Mouse (Mus musculus): ENCODE data around the gene Slc25a44. TPM values are rescaled to one million over a fixed set of nuclear protein-coding genes. Genes with fewer than 3 reads are reported as not detected.

Slc25a44 gene
- polyA plus RNA-seq, 1 experiment from 2014 or later = 19.2 TPM

DNA sequence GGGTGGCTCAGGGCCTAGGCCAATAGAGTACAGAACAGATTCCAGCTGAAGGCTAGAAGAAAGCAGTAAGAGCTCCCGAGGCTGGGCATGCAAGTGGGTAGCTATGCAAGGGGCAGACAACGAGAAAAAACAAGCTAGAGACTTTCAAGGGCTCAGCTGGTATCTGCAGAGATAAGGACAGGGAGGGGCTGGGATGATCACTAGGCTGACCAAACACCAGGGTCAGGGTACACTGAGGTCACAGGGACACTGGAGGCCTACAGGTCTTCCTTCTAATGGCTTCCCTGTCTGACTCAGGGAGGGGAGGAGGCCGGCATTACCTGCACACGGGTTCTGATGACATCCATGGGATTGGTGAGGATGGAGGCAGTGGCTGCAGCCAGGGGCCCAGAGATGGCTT lies 9.3 kb downstream of the Slc25a44 start:
- peaks cover 3% of the 10 kb centered on the region for H3K36me3 ChIP-seq (replicated peaks; ENCODE audit: control insufficient read depth, insufficient read depth, low read depth, low read length)
- no peak overlapping the region for H3K9ac ChIP-seq (replicated peaks; ENCODE audit: low read length)
- 80% methylated on average over 4 of the region's 4 CpGs for WGBS
- no peak overlapping the region for H3K4me2 ChIP-seq (ENCODE audit: low read depth, low read length)
- no peak for ATAC-seq (replicated peaks; ENCODE audit: insufficient number of reproducible peaks, low FRiP score, low TSS enrichment, low read depth)
- H3K9me3 ChIP-seq (replicated peaks; ENCODE audit: control insufficient read depth, low read length) = no peaks in the 10 kb centered on the region
- no peak overlapping the region for H3K4me3 ChIP-seq (ENCODE audit: low read depth, low read length)
- no peak overlapping the region for H3K27ac ChIP-seq (replicated peaks; ENCODE audit: low read depth, low read length)
- no peaks in the 10 kb centered on the region for H3K27me3 ChIP-seq (ENCODE audit: control insufficient read depth, insufficient read depth, low read length)
- no peaks in the 10 kb centered on the region for H3K4me1 ChIP-seq (ENCODE audit: control insufficient read depth, insufficient read depth, low read length)
- DNase-seq (ENCODE audit: low spot score) = no peak

DNA sequence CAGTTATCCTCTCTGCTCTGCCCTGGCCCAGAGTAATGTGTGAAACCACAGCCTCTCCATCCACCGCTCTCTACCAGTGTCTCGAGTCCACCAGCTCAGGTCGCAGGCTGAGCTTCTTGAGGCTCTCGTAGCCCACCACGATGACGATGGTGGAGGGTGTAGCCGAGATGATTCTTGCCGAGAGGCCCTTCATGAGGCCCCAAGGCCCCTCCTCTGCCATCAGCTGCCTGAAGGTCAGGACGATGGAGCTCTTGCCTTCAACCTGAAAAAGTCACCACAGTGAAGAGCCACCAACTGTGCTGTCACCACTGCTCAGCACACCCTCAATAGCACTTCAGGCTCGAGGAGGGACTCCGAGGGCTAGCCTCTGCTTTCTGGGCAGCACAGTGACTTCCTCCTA lies 12.3 kb downstream of the Slc25a44 start:
- no peak overlapping the region for H3K4me3 ChIP-seq (ENCODE audit: low read depth, low read length)
- ATAC-seq (replicated peaks; ENCODE audit: insufficient number of reproducible peaks, low FRiP score, low TSS enrichment, low read depth) (no peak), DNase-seq (ENCODE audit: low spot score) (no peak)
- no peaks in the 10 kb centered on the region for H3K4me1 ChIP-seq (ENCODE audit: control insufficient read depth, insufficient read depth, low read length)
- no peaks in the 10 kb centered on the region for H3K9me3 ChIP-seq (replicated peaks; ENCODE audit: control insufficient read depth, low read length)
- 90% methylated on average over 11 of the region's 11 CpGs for WGBS
- no peaks in the 10 kb centered on the region; the same call in 1 of the 2 replicates for H3K36me3 ChIP-seq (replicated peaks; ENCODE audit: control insufficient read depth, insufficient read depth, low read depth, low read length)
- H3K4me2 ChIP-seq (ENCODE audit: low read depth, low read length) = no peak overlapping the region
- H3K9ac ChIP-seq (replicated peaks; ENCODE audit: low read length) = no peak overlapping the region
- no peak overlapping the region for H3K27ac ChIP-seq (replicated peaks; ENCODE audit: low read depth, low read length)
- H3K27me3 ChIP-seq (ENCODE audit: control insufficient read depth, insufficient read depth, low read length) = no peaks in the 10 kb centered on the region

DNA sequence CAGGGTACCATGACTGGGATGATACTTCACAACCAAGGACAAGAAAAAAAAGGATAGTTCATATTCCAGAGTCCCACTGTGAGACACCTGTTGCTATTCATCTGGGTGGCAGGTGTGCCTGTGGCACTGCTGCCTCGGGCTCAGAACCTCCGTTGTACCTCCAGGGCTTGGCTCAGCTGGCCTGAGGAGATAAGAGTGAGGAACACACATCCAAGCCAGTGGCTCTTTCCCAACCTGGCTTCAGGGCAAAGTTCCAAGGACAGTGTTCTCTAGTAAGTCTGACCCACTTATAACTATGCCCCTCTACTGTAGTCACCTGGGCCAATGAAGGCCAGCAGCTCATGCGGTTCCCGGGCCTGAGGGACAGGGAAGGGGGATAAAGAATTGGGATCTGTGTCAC lies 13.3 kb downstream of the Slc25a44 start:
- H3K9me3 ChIP-seq (replicated peaks; ENCODE audit: control insufficient read depth, low read length) = no peaks in the 10 kb centered on the region
- DNase-seq (ENCODE audit: low spot score) (no peak), ATAC-seq (replicated peaks; ENCODE audit: insufficient number of reproducible peaks, low FRiP score, low TSS enrichment, low read depth) (no peak)
- no peak overlapping the region for H3K4me2 ChIP-seq (ENCODE audit: low read depth, low read length)
- H3K9ac ChIP-seq (replicated peaks; ENCODE audit: low read length) = no peak overlapping the region
- no peaks in the 10 kb centered on the region for H3K4me1 ChIP-seq (ENCODE audit: control insufficient read depth, insufficient read depth, low read length)
- no peak overlapping the region for H3K27ac ChIP-seq (replicated peaks; ENCODE audit: low read depth, low read length)
- no peaks in the 10 kb centered on the region; the same call in 1 of the 2 replicates for H3K36me3 ChIP-seq (replicated peaks; ENCODE audit: control insufficient read depth, insufficient read depth, low read depth, low read length)
- WGBS = 97% methylated on average over 4 of the region's 4 CpGs
- H3K4me3 ChIP-seq (ENCODE audit: low read depth, low read length) = no peak overlapping the region
- H3K27me3 ChIP-seq (ENCODE audit: control insufficient read depth, insufficient read depth, low read length) = no peaks in the 10 kb centered on the region

DNA sequence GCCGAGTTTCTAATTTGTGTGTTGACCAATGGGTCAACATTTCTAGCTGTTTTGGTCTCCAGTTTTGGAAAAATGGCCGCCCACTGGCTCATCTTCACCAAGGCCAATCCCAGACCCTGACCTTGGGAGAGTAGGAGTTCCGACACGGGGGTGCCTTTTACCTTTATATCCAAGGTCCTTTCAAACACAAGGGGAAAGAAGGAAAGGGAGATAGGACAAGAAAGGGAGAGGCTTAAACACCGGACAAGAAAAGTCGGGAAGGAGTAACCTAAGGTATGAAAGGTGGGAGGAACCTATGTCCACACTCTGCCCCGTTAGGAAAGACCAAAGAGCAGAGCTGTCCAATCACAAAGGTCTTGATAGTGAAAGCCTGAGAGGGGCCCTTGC lies 14.3 kb downstream of the Slc25a44 start:
- no peaks in the 10 kb centered on the region; the same call in 1 of the 2 replicates for H3K36me3 ChIP-seq (replicated peaks; ENCODE audit: control insufficient read depth, insufficient read depth, low read depth, low read length)
- H3K4me1 ChIP-seq (ENCODE audit: control insufficient read depth, insufficient read depth, low read length) = no peaks in the 10 kb centered on the region
- ATAC-seq (replicated peaks; ENCODE audit: insufficient number of reproducible peaks, low FRiP score, low TSS enrichment, low read depth) (no peak), DNase-seq (ENCODE audit: low spot score) (no peak)
- 25% methylated on average over 7 of the region's 7 CpGs for WGBS
- H3K4me3 ChIP-seq (ENCODE audit: low read depth, low read length) = peak overlapping the region; percentile 72
- peak overlapping the region; percentile 89; the same call in 1 of the 2 replicates for H3K9ac ChIP-seq (replicated peaks; ENCODE audit: low read length)
- H3K4me2 ChIP-seq (ENCODE audit: low read depth, low read length) = peak overlapping the region; percentile 71
- H3K9me3 ChIP-seq (replicated peaks; ENCODE audit: control insufficient read depth, low read length) = no peaks in the 10 kb centered on the region
- H3K27ac ChIP-seq (replicated peaks; ENCODE audit: low read depth, low read length) = no peak overlapping the region
- H3K27me3 ChIP-seq (ENCODE audit: control insufficient read depth, insufficient read depth, low read length) = no peaks in the 10 kb centered on the region

DNA sequence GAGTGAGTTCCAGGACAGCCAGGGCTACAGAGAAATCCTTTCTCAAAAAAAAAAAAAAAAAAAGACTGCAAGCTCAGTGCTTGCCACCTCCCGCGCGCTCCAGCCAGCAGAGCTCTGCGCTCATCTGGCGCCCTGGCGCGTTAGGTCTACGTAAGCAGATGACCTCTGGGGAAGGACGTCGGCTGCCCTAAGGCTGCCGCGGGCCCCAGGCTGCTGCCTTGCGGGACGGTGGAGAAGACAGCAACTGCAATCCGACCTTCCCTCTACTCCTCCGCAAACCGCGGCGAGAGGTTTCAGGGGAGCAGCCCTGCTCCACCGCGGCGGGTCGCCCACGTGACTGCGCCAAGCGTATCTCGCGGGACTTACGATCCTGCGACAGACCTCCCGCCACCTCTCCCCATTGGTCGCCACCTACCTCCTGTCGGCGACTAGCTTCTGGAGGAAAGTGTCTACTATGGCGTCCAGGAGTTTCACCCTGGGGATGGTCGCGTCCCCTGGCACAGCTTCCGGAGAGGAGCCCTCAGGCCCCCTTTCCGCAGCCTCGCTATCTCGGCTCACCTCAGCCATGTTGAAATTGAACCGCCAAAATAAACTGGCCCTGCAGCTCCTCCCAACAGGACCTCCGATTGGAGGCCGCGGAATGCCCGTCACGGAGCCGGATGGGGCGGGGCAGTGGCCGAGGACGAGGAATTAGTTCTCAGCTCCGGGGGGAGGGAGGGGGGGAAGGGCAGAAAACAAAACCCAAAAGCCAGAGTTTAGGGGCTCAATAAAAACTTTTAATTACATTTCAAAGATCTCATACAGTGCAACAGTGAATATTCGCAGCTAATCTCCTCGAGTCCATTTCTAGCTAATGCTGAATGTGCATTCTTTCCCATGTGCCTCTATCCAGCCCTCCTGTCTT lies 14.9 kb downstream of the Slc25a44 start, which contains the start of gene Pmf1:
Pmf1 (minus strand) TSS at position 591 of the 904 bp plus-strand sequence.
- no peaks in the 10 kb centered on the region for H3K36me3 ChIP-seq (replicated peaks; ENCODE audit: control insufficient read depth, insufficient read depth, low read depth, low read length)
- no peaks in the 10 kb centered on the region for H3K4me1 ChIP-seq (ENCODE audit: control insufficient read depth, insufficient read depth, low read length)
- WGBS = 0% methylated on average over 54 of the region's 54 CpGs
- peak within 1 kb of the TSS; percentile 72 for H3K4me3 ChIP-seq (ENCODE audit: low read depth, low read length)
- H3K9me3 ChIP-seq (replicated peaks; ENCODE audit: control insufficient read depth, low read length) = no peaks in the 10 kb centered on the region
- no peaks in the 10 kb centered on the region for H3K27me3 ChIP-seq (ENCODE audit: control insufficient read depth, insufficient read depth, low read length)
- H3K4me2 ChIP-seq (ENCODE audit: low read depth, low read length) = peak within 1 kb of the TSS; percentile 71
- H3K9ac ChIP-seq (replicated peaks; ENCODE audit: low read length) = peak within 1 kb of the TSS; percentile 89
- DNase-seq (ENCODE audit: low spot score) = peak; percentile 91
- peak; percentile 89 for ATAC-seq (replicated peaks; ENCODE audit: insufficient number of reproducible peaks, low FRiP score, low TSS enrichment, low read depth)
- H3K27ac ChIP-seq (replicated peaks; ENCODE audit: low read depth, low read length) = peak within 1 kb of the TSS; percentile 93

DNA sequence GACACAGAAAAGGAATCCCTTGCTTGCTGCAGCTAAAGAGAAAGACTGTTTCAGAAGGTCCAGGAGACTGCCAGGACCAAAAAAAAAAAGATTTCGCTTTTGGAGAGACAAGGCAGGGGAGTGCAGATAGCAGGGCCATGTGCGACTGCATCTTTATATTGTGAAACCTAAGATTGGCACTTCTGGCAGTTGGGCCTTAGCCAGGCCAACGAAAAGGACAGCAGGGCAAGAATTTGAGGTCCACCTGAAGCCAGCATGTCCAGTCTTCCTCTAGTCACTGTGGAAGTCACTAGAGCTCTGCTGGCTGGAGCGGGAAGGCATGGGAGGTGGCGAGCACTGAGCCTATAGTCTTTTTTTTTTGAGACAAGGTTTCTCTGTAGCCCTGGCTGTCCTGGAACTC lies 16.0 kb downstream of the Slc25a44 start:
- no peak for DNase-seq (ENCODE audit: low spot score)
- WGBS = 65% methylated on average over 5 of the region's 5 CpGs
- H3K27me3 ChIP-seq (ENCODE audit: control insufficient read depth, insufficient read depth, low read length) = no peaks in the 10 kb centered on the region
- H3K4me3 ChIP-seq (ENCODE audit: low read depth, low read length) = peak overlapping the region; percentile 72
- no peaks in the 10 kb centered on the region for H3K4me1 ChIP-seq (ENCODE audit: control insufficient read depth, insufficient read depth, low read length)
- H3K9ac ChIP-seq (replicated peaks; ENCODE audit: low read length) = peak overlapping the region; percentile 89
- peak overlapping the region; percentile 71 for H3K4me2 ChIP-seq (ENCODE audit: low read depth, low read length)
- no peaks in the 10 kb centered on the region for H3K9me3 ChIP-seq (replicated peaks; ENCODE audit: control insufficient read depth, low read length)
- no peaks in the 10 kb centered on the region for H3K36me3 ChIP-seq (replicated peaks; ENCODE audit: control insufficient read depth, insufficient read depth, low read depth, low read length)
- no peak for ATAC-seq (replicated peaks; ENCODE audit: insufficient number of reproducible peaks, low FRiP score, low TSS enrichment, low read depth)
- H3K27ac ChIP-seq (replicated peaks; ENCODE audit: low read depth, low read length) = no peak overlapping the region

DNA sequence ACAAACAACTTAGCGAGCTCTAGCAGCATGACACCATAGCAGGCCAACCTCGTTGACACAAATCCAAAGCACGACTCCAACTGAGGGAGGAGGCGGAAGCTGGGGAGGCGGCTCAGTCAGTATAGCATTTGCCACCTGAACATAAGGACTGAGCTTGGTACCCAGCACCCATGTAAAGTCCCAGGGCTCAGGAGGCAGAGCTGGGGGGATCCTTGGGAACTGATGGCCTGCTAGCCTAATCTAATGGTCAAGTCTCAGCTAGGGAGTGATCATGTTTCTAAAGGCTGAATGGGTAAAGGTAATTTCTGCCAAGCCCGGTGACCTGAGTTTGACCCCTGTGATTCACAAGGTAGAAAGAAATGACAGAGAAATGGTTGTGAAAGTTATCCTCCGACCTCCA lies 17.4 kb downstream of the Slc25a44 start:
- DNase-seq (ENCODE audit: low spot score) = no peak
- WGBS = 61% methylated on average over 7 of the region's 7 CpGs
- no peak overlapping the region for H3K9ac ChIP-seq (replicated peaks; ENCODE audit: low read length)

DNA sequence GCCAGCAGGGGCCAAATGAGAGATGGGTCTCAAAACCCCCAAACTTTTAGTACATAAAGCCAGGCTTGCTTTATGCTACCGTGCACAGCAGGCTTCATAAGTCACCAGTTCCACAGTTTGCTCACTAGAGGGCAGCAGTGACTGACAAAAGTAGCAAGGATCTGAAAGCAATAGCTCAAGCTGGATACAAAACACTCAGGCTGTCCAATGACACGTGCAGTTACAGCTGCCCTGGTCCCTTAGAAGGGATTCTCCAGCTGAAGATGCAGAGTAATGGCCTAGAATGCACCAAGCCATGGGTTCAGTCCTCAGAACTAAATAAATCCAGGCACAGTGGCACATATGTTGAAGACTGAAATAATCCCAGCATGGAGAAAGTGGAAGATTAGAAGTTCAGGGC lies 17.8 kb downstream of the Slc25a44 start:
- no peak overlapping the region for H3K4me3 ChIP-seq (ENCODE audit: low read depth, low read length)
- ATAC-seq (replicated peaks; ENCODE audit: insufficient number of reproducible peaks, low FRiP score, low TSS enrichment, low read depth) = no peak
- H3K9ac ChIP-seq (replicated peaks; ENCODE audit: low read length) = no peak overlapping the region
- no peaks in the 10 kb centered on the region for H3K9me3 ChIP-seq (replicated peaks; ENCODE audit: control insufficient read depth, low read length)
- H3K27me3 ChIP-seq (ENCODE audit: control insufficient read depth, insufficient read depth, low read length) = no peaks in the 10 kb centered on the region
- no peak overlapping the region for H3K4me2 ChIP-seq (ENCODE audit: low read depth, low read length)
- H3K4me1 ChIP-seq (ENCODE audit: control insufficient read depth, insufficient read depth, low read length) = no peaks in the 10 kb centered on the region
- no peaks in the 10 kb centered on the region for H3K36me3 ChIP-seq (replicated peaks; ENCODE audit: control insufficient read depth, insufficient read depth, low read depth, low read length)
- DNase-seq (ENCODE audit: low spot score) = peak; percentile 91
- 4% methylated on average over 2 of the region's 2 CpGs for WGBS
- H3K27ac ChIP-seq (replicated peaks; ENCODE audit: low read depth, low read length) = no peak overlapping the region

More for the DNA sequence above, 17.4 kb downstream of the Slc25a44 start:
- no peak overlapping the region for H3K4me2 ChIP-seq (ENCODE audit: low read depth, low read length)
- H3K27ac ChIP-seq (replicated peaks; ENCODE audit: low read depth, low read length) = no peak overlapping the region
- no peak overlapping the region for H3K4me3 ChIP-seq (ENCODE audit: low read depth, low read length)
- ATAC-seq (replicated peaks; ENCODE audit: insufficient number of reproducible peaks, low FRiP score, low TSS enrichment, low read depth) = no peak
- H3K36me3 ChIP-seq (replicated peaks; ENCODE audit: control insufficient read depth, insufficient read depth, low read depth, low read length) = no peaks in the 10 kb centered on the region
- H3K4me1 ChIP-seq (ENCODE audit: control insufficient read depth, insufficient read depth, low read length) = no peaks in the 10 kb centered on the region
- no peaks in the 10 kb centered on the region for H3K27me3 ChIP-seq (ENCODE audit: control insufficient read depth, insufficient read depth, low read length)
- H3K9me3 ChIP-seq (replicated peaks; ENCODE audit: control insufficient read depth, low read length) = no peaks in the 10 kb centered on the region

Measured in embryonic facial prominence, embryonic 11.5 days (tissue).